Mouse (Mus musculus): ENCODE data around the gene 4930447C04Rik.

DNA sequence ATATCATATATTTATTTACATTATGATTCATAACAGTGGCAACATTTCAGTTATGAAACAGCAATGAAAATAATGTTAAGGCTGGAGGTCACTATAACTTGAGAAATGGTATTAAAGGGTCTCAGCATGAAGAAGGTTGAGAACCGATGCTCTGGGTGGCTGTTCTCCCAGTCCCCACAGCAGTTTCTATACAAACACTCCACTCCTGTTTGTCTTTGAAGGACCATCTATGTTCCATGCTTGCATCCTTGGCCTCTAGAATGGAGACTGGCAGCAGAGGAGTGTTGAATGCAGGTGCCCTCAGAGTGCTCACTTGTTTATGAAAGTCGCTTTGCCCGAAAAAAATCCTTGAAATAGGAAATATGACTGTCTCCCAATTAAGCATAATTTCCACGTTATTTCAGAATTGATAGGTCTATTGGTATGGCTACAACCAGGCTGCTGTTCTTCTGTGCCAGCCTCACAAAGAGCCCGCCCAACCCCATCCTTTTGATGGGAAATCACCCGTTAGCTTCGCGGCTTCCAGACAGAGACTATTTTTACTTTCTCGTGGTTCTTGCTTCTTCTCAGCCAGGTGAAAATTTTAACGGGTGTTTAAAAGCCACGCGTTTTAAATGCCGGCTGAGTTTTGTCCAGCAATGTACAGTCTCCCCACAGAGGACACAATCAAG, 87.0 kb downstream of the 4930447C04Rik start:
- TF ChIP-seq POLR2A (IDR thresholded peaks at IDR 0.05; ENCODE audit: low read depth, low read length) (no peak), CTCF (IDR thresholded peaks at IDR 0.05; ENCODE audit: borderline replicate concordance, insufficient read depth, low read length) (no peak)

Measured in embryonic fibroblast, embryonic 13.5 days (primary cell).